Mouse (Mus musculus): ENCODE results near the gene Anapc7.

- TF ChIP-seq CTCF (IDR thresholded peaks at IDR 0.05; ENCODE audit: low read depth) (no peak), EP300 (IDR thresholded peaks at IDR 0.05; ENCODE audit: low read depth) (no peak)
These were observed 71.5 kb downstream of the Anapc7 start for GRCm38 (mm10) chr5:122493035-122493434.
